Mouse (Mus musculus): ENCODE measurements around the gene Calm3. TPM values are rescaled to one million over a fixed set of nuclear protein-coding genes. Genes with fewer than 3 reads are reported as not detected.

The Calm3 gene
- polyA plus RNA-seq, 1 experiment: 325 TPM

DNA sequence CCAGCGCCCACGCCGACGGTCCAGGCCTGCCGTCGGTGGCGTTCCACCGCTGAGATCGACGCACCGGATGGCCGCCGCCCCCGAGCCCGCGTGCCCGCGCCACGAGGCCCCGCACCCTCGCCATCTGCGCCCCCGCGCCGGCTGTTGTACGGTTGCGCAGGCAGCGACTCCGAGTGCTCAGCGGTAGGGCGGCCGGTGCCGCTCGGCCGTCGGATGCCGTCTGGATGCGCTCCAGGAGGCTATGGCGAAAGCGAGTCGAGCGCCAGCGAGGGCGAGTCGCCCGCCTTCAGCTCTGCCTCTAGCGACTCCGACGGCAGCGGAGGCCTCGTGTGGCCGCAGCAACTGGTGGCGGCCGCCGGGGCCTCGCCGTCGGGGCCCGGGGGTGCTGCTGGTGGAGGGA is 38.0 kb downstream of the Calm3 start:
- H3K36me3 ChIP-seq (ENCODE audit: control insufficient read depth, insufficient read depth, low read length): no peaks in the 10 kb centered on the region
- no peak overlapping the region for H3K4me3 ChIP-seq (ENCODE audit: insufficient read depth, low read depth, low read length)
- TF ChIP-seq CTCF (conservative IDR thresholded peaks at IDR 0.05; ENCODE audit: insufficient read depth, insufficient read length, low read depth, low read length): no peak
- no peak for TF ChIP-seq POLR2A (IDR thresholded peaks at IDR 0.05; ENCODE audit: low read depth, low read length)
- H3K27me3 ChIP-seq (replicated peaks; ENCODE audit: control insufficient read depth, insufficient read depth, low read length): no peaks in the 10 kb centered on the region
- H3K27ac ChIP-seq (ENCODE audit: insufficient read depth, low read depth, low read length): no peak overlapping the region
- DNase-seq: no peak
- no peaks in the 10 kb centered on the region for H3K4me1 ChIP-seq (ENCODE audit: control insufficient read depth, insufficient read depth, low read length)
- WGBS: 66% methylated on average over 59 of the region's 59 CpGs

- WGBS: 44% methylated on average over 95 of the region's 95 CpGs
- no peak for TF ChIP-seq POLR2A (IDR thresholded peaks at IDR 0.05; ENCODE audit: low read depth, low read length)
- Histone ChIP-seq H3K27me3 (replicated peaks; ENCODE audit: control insufficient read depth, insufficient read depth, low read length) (no peaks in the 10 kb centered on the region), H3K4me1 (ENCODE audit: control insufficient read depth, insufficient read depth, low read length) (no peaks in the 10 kb centered on the region), H3K36me3 (ENCODE audit: control insufficient read depth, insufficient read depth, low read length) (no peaks in the 10 kb centered on the region), H3K4me3 (ENCODE audit: insufficient read depth, low read depth, low read length) (peak overlapping the region; percentile 38; the same call in 1 of the 2 replicates), H3K27ac (ENCODE audit: insufficient read depth, low read depth, low read length) (no peak overlapping the region)
- no peak for DNase-seq
Measured at GRCm38 (mm10) chr7:16885271-16885776, 38.6 kb downstream of the Calm3 start.

DNA sequence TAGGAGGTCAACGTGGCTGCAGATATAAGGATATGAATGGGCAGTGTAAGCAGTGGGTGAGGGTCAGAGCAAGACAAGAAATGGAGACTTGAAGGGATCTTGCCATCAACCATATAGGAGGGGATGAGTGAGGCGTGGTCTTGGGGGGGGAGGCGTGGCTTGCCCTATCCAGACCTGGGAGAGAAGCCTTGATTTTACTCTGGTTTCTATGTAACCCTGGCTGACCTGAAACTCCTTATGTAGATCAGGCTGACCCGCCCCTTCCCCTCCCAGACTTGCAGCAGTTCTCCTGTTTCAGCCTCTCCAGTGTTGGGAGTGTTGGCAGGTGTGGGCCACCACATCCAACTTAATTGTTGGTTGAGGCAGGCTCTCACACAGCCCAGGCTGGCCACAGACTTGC is 39.6 kb downstream of the Calm3 start:
- Histone ChIP-seq H3K27me3 (replicated peaks; ENCODE audit: control insufficient read depth, insufficient read depth, low read length) (no peaks in the 10 kb centered on the region), H3K36me3 (ENCODE audit: control insufficient read depth, insufficient read depth, low read length) (no peaks in the 10 kb centered on the region), H3K4me1 (ENCODE audit: control insufficient read depth, insufficient read depth, low read length) (no peaks in the 10 kb centered on the region), H3K27ac (ENCODE audit: insufficient read depth, low read depth, low read length) (no peak overlapping the region), H3K4me3 (ENCODE audit: insufficient read depth, low read depth, low read length) (no peak overlapping the region)
- no peak for DNase-seq
- TF ChIP-seq POLR2A (IDR thresholded peaks at IDR 0.05; ENCODE audit: low read depth, low read length) (no peak), CTCF (conservative IDR thresholded peaks at IDR 0.05; ENCODE audit: insufficient read depth, insufficient read length, low read depth, low read length) (no peak)
- 88% methylated on average over 4 of the region's 4 CpGs for WGBS

- DNase-seq: no peak
- Histone ChIP-seq H3K36me3 (ENCODE audit: control insufficient read depth, insufficient read depth, low read length) (no peaks in the 10 kb centered on the region), H3K27me3 (replicated peaks; ENCODE audit: control insufficient read depth, insufficient read depth, low read length) (no peaks in the 10 kb centered on the region), H3K4me3 (ENCODE audit: insufficient read depth, low read depth, low read length) (no peak overlapping the region), H3K4me1 (ENCODE audit: control insufficient read depth, insufficient read depth, low read length) (no peaks in the 10 kb centered on the region), H3K27ac (ENCODE audit: insufficient read depth, low read depth, low read length) (no peak overlapping the region)
- TF ChIP-seq POLR2A (IDR thresholded peaks at IDR 0.05; ENCODE audit: low read depth, low read length) (no peak), CTCF (conservative IDR thresholded peaks at IDR 0.05; ENCODE audit: insufficient read depth, insufficient read length, low read depth, low read length) (no peak)
- WGBS: 95% methylated on average over 6 of the region's 6 CpGs
Measured at GRCm38 (mm10) chr7:16883162-16883561, 40.8 kb downstream of the Calm3 start.

DNA sequence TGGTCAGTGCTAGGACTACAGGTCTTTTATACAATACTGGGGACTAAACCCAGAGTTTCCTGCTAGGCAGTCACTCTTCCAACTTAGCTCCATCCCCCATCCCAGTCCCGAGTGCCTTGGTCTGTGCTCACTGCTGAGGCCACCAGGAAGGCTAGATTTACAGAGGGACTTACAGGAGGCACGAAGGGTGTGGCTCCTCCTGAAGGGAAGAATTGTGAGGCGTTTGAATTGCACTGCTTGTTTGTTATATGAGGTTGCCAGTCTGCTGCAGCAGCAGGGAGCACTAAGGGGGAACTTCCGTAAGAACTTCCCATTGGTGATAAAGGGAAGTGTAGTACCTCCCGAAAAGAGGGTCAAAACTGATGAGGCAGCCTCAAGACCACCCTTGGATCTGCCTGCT is 43.3 kb downstream of the Calm3 start:
- no peaks in the 10 kb centered on the region for H3K36me3 ChIP-seq (ENCODE audit: control insufficient read depth, insufficient read depth, low read length)
- DNase-seq: no peak
- H3K4me3 ChIP-seq (ENCODE audit: insufficient read depth, low read depth, low read length): no peak overlapping the region
- WGBS: 63% methylated on average over 5 of the region's 5 CpGs
- H3K4me1 ChIP-seq (ENCODE audit: control insufficient read depth, insufficient read depth, low read length): no peaks in the 10 kb centered on the region
- no peak for TF ChIP-seq CTCF (conservative IDR thresholded peaks at IDR 0.05; ENCODE audit: insufficient read depth, insufficient read length, low read depth, low read length)
- no peak for TF ChIP-seq POLR2A (IDR thresholded peaks at IDR 0.05; ENCODE audit: low read depth, low read length)
- H3K27me3 ChIP-seq (replicated peaks; ENCODE audit: control insufficient read depth, insufficient read depth, low read length): no peaks in the 10 kb centered on the region
- H3K27ac ChIP-seq (ENCODE audit: insufficient read depth, low read depth, low read length): no peak overlapping the region

- 44% methylated on average over 9 of the region's 9 CpGs for WGBS
- peak; percentile 21 for DNase-seq
- Histone ChIP-seq H3K4me3 (ENCODE audit: insufficient read depth, low read depth, low read length) (no peak overlapping the region), H3K27me3 (replicated peaks; ENCODE audit: control insufficient read depth, insufficient read depth, low read length) (no peaks in the 10 kb centered on the region), H3K4me1 (ENCODE audit: control insufficient read depth, insufficient read depth, low read length) (no peaks in the 10 kb centered on the region), H3K27ac (ENCODE audit: insufficient read depth, low read depth, low read length) (no peak overlapping the region), H3K36me3 (ENCODE audit: control insufficient read depth, insufficient read depth, low read length) (no peaks in the 10 kb centered on the region)
- TF ChIP-seq CTCF (conservative IDR thresholded peaks at IDR 0.05; ENCODE audit: insufficient read depth, insufficient read length, low read depth, low read length) (no peak), POLR2A (IDR thresholded peaks at IDR 0.05; ENCODE audit: low read depth, low read length) (no peak)
Measured at GRCm38 (mm10) chr7:16879796-16880547, 43.9 kb downstream of the Calm3 start.

DNA sequence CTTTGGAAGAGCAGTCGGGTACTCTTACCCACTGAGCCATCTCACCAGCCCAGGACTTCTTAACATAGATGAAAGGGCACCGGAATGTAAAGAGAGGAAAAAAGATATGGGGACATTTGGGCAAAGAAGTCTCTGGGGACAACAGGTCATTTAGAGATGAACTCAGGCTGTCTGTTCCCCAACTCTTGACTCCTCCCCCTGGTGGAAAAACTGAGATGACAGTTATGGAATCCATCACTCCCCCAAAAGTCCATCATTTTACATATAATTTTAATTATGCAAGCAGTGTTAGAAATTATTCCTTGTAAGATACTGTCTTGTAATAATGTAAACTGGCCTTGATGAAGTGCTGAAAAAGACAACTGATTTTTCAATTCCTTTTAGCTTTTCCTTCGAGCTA is 46.2 kb downstream of the Calm3 start:
- H3K27me3 ChIP-seq (replicated peaks; ENCODE audit: control insufficient read depth, insufficient read depth, low read length): no peaks in the 10 kb centered on the region
- no peak overlapping the region for H3K4me3 ChIP-seq (ENCODE audit: insufficient read depth, low read depth, low read length)
- no peak for TF ChIP-seq CTCF (conservative IDR thresholded peaks at IDR 0.05; ENCODE audit: insufficient read depth, insufficient read length, low read depth, low read length)
- TF ChIP-seq POLR2A (IDR thresholded peaks at IDR 0.05; ENCODE audit: low read depth, low read length): no peak
- no peak for DNase-seq
- H3K4me1 ChIP-seq (ENCODE audit: control insufficient read depth, insufficient read depth, low read length): no peaks in the 10 kb centered on the region
- 78% methylated on average over 3 of the region's 3 CpGs for WGBS
- no peaks in the 10 kb centered on the region for H3K36me3 ChIP-seq (ENCODE audit: control insufficient read depth, insufficient read depth, low read length)
- no peak overlapping the region for H3K27ac ChIP-seq (ENCODE audit: insufficient read depth, low read depth, low read length)
